Mouse (Mus musculus) adrenal gland, adult 2 months (tissue): ENCODE data around the gene AC129217.1. TPM values are rescaled to one million over a fixed set of nuclear protein-coding genes. Genes with fewer than 3 reads are reported as not detected.
A peak's percentile ranks its signal among the peaks of the same experiment; 100 is the strongest.

ENCODE experiments used
- DNase-seq: peaks from one replicate; pipeline ENCODE4 v3.0.0; 2021
- long read RNA-seq: library from polyadenylated mRNA; stranded (forward); transcript quantifications from one replicate; pipeline ENCODE4 v2.0.0, GENCODE M21; 2021
- polyA plus RNA-seq: library from polyadenylated mRNA; depleted of rRNA; stranded (reverse); fragments of >200 nt; gene quantifications from 2 replicates; pipeline ENCODE4 v1.2.3, GENCODE M21; 2012; rRNA removed
- total RNA-seq, 2 experiments: library from RNA; stranded (reverse); gene quantifications; 2 replicates each; pipeline ENCODE4 v1.2.3; 2021

The AC129217.1 gene
- total RNA-seq (10 to 100 TPM in 1 of 2 experiments, not detected in 1; 11.6 TPM), polyA plus RNA-seq (not detected in 2 replicates)
- long read RNA-seq, partial matches to known transcripts: 0 of 6 reads
- long read RNA-seq, other reads (novel, unspliced or antisense): 6 of 6 reads

DNA sequence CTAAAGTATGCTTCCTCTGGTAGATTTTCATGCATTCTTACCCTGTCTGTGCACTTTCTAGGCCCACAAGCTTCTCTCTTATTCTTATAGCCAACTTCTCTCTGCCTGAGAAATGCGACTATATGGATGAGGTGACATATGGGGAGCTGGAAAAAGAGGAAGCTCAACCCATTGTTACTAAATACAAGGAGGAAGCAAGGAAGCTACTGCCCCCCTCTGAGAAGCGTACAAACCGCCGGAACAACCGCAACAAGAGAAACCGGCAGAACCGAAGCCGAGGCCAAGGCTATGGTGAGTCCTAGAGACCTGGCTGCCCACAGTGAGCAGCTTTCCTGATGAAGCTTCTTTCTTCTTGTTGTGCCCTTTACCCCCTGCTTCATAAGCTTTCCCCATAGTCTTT is at the start of gene AC129217.1:
TSS of gene AC129217.1 (plus strand) at position 114 of the 400 bp plus-strand sequence.
- no peak for DNase-seq

GRCm38 (mm10) chr19:8786008-8786781 is 43.4 kb upstream of the AC129217.1 start, which contains the start of gene Taf6l:
Gene Taf6l (minus strand): TSS chr19:8786417.
- DNase-seq: peak; percentile 94

DNA sequence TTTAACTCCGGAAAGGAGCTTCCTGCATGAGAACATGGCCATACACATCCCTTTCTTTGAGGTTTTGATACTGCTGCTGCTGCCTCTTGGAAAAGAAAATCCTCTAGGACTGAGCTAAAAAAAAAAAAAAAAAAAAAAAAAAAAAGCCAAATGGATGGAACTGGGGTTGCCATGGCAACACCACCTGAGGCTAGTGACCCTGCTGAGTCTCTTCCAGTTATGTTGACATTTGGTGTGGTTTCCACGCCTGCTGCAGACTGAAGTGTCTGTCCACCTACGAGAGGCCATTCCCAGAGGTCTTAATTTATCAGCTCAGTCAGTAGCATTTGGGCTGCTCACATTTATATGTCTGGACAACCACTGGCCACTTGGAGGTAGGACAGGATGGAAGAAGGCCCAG is 41.1 kb upstream of the AC129217.1 start:
- DNase-seq: no peak

DNA sequence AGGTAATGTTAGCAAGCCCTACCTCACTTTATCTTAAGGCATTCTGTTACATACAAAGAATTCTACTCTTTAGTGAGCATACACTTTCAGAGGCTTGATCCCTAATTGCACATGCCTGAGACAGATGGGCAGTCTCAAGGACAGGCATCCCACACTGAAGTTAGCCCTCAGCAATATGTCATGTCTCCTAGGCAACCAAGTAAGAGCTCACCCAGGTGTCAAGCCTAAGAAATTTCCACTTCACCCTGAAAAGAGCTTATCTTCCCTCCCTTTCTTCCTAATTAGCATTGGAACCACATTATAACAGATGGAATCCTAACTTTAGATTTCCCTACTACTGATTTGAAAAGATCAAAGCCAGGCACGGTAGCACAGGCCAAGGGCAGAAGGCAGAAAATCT is 40.4 kb upstream of the AC129217.1 start:
- no peak for DNase-seq

DNA sequence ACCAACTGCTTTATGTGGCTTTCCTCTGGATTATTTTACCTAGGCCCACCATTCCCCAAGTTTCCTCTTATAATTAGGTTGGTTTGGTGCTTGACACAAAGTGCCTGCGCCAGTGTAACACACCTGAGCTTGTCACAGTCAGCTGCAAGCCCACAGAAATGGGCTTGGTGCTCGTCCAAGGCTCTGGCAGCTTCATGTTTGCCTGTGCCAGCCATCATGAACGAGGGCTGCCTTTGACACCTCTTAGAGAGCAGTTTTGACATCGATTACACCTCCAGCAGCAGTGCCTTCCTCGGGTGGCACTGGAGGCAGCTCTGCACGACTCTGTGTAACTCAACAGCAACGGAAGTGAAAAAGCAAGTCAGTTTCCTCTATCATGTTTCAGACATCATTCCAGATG is 39.4 kb upstream of the AC129217.1 start:
- no peak for DNase-seq

DNA sequence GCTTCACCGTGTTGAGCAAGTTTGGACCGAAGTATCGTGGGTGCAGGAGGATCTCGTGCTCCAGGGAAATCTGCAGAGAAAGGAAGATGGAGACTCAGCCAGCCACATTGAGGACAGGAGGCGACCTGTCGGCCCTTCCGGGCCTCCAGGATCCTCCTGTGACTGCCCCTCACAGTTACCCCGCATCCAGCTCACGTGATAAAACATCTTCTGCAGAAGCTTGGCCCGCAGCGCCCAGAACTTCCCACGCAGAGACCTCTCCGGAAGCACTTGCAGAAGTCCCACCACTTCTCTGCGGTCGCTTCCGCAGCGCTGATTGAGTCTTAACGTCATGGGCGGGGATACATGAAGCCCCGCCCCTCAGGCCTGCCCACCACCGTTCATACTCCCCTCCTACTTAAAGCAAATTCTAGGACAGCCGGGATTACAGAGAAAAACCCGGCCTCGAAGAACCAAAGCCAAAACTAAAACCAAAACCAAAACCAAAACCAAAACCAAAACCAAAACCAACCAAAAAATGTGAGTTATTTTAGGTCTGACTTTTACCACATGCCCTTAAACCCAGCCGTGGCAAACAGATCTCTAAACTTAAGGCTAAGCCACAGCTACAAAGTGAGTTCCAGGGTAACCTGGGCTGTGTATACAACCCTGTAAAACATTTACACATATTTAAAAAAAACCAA is 31.2 kb upstream of the AC129217.1 start, which contains the start of gene Polr2g:
TSS of gene Polr2g (minus strand) at position 314 of the 683 bp plus-strand sequence.
- DNase-seq: peak; percentile 94

DNA sequence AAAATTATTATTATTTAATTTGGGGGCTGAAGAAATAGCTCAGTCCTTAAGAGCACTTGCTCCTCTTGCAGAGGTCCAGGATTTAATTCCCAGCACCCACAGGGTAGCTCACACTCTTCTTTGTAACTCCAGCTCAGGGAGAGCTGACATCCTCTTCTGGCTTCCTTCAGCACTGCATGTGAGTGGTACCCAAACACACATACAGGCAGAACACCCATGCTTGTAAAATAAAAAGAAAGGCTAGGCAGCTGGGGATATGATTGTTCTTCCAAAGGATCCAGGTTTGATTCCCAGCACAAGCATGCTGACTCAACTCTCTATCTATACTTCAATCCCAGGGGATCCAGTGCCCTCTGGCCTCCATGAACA is 30.6 kb upstream of the AC129217.1 start:
- DNase-seq: no peak

GRCm38 (mm10) chr19:8802130-8802821 is 27.3 kb upstream of the AC129217.1 start, which contains the start of gene Zbtb3:
Gene Zbtb3 (plus strand): TSS chr19:8802555.
- peak; percentile 96 for DNase-seq

- DNase-seq: no peak
Measured at GRCm38 (mm10) chr19:8803204-8803780, 26.3 kb upstream of the AC129217.1 start.

- no peak for DNase-seq
Measured at GRCm38 (mm10) chr19:8803879-8804660, 25.5 kb upstream of the AC129217.1 start.

DNA sequence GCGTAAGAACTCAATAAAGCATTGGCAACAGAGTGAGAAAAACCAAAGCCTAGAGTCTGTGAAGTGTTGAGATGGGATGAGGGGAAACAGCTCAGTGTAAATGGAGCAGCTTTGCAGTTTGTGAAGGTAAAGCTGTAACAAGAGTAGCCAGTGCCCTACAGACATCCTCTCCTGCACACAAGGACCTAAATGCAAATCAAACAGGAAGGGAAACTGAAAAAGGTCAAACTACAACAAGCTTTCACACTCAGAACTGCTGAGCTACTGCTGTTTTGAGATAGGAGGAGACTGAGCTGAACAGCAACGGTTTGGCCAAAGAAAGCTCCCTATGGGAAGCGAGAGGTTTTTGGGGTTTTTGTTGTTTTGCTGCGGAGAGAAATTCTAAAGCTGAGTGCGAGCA is 22.8 kb upstream of the AC129217.1 start:
- DNase-seq: no peak

GRCm38 (mm10) chr19:8815812-8816211 is 13.8 kb upstream of the AC129217.1 start:
- DNase-seq: peak; percentile 59

DNA sequence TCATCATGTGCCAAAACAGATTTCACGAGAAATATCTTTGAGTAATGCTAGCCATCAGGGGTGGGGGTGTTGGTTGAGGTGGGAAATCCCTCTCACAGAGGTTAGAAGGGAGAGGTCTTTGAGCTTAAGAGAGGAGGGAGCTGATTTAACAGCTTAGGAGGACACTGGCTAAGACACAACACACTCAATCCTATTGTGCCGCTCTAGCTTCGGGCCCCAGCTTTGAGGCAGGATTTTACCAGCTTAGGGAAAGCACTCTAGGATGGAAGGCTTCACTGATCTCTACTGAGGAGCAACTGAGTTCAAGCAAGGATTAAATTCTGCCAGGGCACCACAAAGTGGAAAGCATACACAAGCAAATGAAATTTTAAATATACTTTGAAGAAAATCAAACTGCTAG is 12.6 kb upstream of the AC129217.1 start:
- DNase-seq: no peak

DNA sequence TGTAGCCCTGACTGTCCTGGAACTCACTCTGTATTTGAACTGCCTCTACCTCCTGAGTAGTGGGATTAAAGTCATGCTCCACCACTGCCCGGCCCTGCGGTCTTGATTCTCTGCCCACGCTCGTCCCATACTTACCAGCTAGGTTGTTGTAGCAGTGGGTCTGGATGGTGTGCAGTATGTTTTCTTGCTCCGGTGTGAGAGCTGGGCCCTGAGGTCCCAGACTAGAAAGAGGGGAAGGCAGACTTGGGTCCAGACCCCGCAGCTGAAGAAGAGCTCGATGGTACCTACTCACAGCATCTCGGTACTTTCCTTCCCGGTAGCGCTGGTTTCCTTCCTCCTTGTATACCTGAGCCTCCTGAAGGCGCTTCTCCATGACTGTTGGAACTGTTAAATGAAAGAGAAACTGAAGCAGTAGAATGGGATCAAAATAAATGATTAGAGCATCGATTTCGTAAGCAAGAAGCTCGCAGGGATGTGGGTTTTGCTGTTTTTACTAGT is 11.2 kb upstream of the AC129217.1 start:
- no peak for DNase-seq

DNA sequence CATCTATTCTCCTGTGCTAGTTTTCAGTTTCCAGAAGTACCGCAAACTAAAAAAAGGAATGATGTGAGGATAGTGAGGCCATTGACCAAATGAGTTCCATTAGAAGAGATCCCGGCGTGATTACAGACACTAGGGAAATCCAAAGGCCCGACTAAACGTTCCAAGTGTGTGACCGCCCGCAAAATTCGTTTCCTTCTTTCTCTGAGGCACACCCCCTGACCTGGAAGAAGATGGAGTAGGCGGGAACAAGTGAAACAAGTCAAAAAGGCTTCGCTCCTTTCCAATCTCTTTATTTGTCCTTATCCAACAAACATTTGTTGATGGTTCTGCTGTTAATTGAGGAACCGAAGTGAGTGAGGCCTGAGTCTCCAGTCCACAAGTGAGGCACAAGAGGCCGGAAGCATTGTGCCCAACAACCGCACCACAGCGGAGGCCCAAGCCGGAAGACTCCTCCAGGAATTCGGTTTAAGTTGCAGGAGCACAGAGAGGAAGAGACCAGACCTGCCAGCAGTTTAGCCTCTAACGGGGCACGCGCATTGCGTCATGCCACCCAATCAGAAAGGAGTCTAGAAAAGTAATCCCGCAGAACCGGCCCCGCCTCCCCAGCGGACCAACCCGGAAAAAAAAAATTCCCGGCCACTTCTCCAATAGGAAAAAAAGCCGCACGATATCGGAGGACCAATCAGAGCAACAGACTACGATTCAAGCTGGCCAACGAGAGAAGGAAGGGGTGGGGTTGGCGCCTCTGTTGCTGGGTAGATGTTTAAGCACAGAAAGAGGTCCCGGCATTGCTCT is 10.6 kb upstream of the AC129217.1 start, which contains the start of gene Ttc9c:
TSS of gene Ttc9c (minus strand) at position 533 of the 795 bp plus-strand sequence.
- peak; percentile 98 for DNase-seq

- DNase-seq: peak; percentile 99
Measured at GRCm38 (mm10) chr19:8819596-8820423, 9.8 kb upstream of the AC129217.1 start, which contains the start of gene Hnrnpul2. Gene Hnrnpul2 (plus strand): TSS chr19:8820010.

GRCm38 (mm10) chr19:8820424-8820956 is 9.1 kb upstream of the AC129217.1 start:
- DNase-seq: no peak

DNA sequence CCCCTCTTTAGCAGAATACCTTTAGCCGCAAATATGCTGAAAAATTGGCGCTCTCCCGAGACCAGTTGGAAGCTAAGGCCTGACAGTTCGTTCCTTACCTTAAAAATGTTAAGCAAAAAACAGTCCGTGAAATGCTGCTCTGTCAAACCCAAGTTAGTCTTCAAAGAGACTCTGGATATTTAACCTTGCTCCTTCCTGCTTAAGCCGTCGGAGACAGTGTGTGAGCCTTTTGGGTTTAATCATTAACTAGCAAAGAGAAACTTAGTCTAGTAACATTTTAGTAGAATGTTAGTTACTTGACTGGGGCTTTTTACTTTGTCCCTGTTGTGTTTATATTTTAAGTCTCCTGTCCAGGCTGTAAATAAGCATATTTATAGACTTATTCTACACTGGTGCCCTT is 8.4 kb upstream of the AC129217.1 start:
- no peak for DNase-seq

GRCm38 (mm10) chr19:8822696-8823095 is 6.9 kb upstream of the AC129217.1 start:
- DNase-seq: no peak
